In the genomic region with DNA sequence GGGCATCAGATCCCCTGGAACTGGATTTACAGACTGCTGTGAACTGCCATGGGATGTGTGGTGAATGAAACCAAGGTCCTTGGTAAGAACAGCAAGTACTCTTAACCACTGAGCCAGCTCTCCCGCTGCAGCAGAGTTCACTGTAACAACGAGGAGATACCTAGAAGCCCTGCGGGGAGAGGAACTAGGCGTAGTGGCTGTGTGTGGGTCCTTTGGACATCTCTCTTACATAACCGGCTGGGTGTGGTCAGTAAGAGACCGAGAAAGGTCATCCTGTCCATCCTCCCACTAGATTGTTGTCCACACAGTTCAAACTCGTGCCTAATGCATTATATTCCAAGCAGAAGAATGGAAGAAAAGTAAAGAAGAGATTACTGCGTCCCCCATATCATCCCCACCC, we compare ENCODE assay signal across 18 mouse cellular contexts. TPM values are rescaled to one million over a fixed set of nuclear protein-coding genes. Genes with fewer than 3 reads are reported as not detected.
DNase-seq lines count a peak whose midpoint lies in the region; ATAC-seq and TF ChIP-seq lines count a peak whose summit lies in the region.
"Had no signal": no experiment of that assay in that cellular context is flagged by ENCODE, and none has a peak within 500 bp of the region (broad histone marks: within the 10 kb centered on the region; RNA-seq: fewer than 3 reads in every experiment).

No protein-coding gene starts in this region.

- no peaks in the 10 kb centered on the region for H3K27me3 ChIP-seq in liver, adult 2 months (ENCODE audit: control insufficient read depth, insufficient read depth, low read length)
- H3K27me3 ChIP-seq in liver, embryonic 11.5 days (replicated peaks; ENCODE audit: control insufficient read depth, insufficient read depth, low read length): no peaks in the 10 kb centered on the region
- no peaks in the 10 kb centered on the region for H3K27me3 ChIP-seq in midbrain, embryonic 11.5 days (ENCODE audit: control insufficient read depth, insufficient read depth, low read length)
- H3K27me3 ChIP-seq in midbrain, embryonic 14.5 days (ENCODE audit: control insufficient read depth, insufficient read depth, low read length): no peaks in the 10 kb centered on the region
- H3K27me3 ChIP-seq: CH12.LX; embryonic facial prominence, embryonic 12.5 days; forebrain, embryonic 15.5 days; heart, embryonic 12.5 days; hindbrain, embryonic 15.5 days; Patski had no signal

- peak; percentile 38 for DNase-seq in liver, adult 2 months (ENCODE audit: extremely low read depth, low read depth, low spot score)
- DNase-seq in liver, embryonic 11.5 days (ENCODE audit: low spot score): no peak
- DNase-seq in midbrain, embryonic 11.5 days (ENCODE audit: low spot score, missing footprints): peak; percentile 35
- DNase-seq in midbrain, embryonic 14.5 days: no peak
- no peak for DNase-seq in layer of hippocampus, adult 8-10 months (ENCODE audit: low spot score in 2 of 2)
- DNase-seq in adrenal gland, postnatal 36 days: no peak
- DNase-seq: adrenal gland, adult 2 months; cerebellum, adult 11 months; cerebellum, adult 8-10 months; embryo, embryonic 11 days had no signal

- no peaks in the 10 kb centered on the region for H3K36me3 ChIP-seq in liver, adult 2 months (ENCODE audit: control insufficient read depth, insufficient read depth, low read length)
- no peaks in the 10 kb centered on the region for H3K36me3 ChIP-seq in liver, embryonic 11.5 days (ENCODE audit: control insufficient read depth, insufficient read depth, low read length)
- no peaks in the 10 kb centered on the region for H3K36me3 ChIP-seq in midbrain, embryonic 11.5 days (ENCODE audit: control insufficient read depth, insufficient read depth, low read length)
- H3K36me3 ChIP-seq in midbrain, embryonic 14.5 days (ENCODE audit: control insufficient read depth, insufficient read depth, low read length): no peaks in the 10 kb centered on the region
- H3K36me3 ChIP-seq: embryonic facial prominence, embryonic 12.5 days; forebrain, embryonic 15.5 days; heart, embryonic 12.5 days; hindbrain, embryonic 15.5 days had no signal

- no peak for TF ChIP-seq CTCF in liver, adult 2 months (IDR thresholded peaks at IDR 0.05; ENCODE audit: low read depth, low read length)

- no peak overlapping the region for H3K9ac ChIP-seq in liver, adult 2 months (ENCODE audit: low read depth, low read length)
- H3K9ac ChIP-seq in liver, embryonic 11.5 days (ENCODE audit: low read depth, low read length): no peak overlapping the region
- H3K9ac ChIP-seq in midbrain, embryonic 11.5 days (ENCODE audit: low read length): no peak overlapping the region
- no peak overlapping the region for H3K9ac ChIP-seq in midbrain, embryonic 14.5 days (replicated peaks; ENCODE audit: low read length)
- H3K9ac ChIP-seq: embryonic facial prominence, embryonic 12.5 days; forebrain, embryonic 15.5 days; heart, embryonic 12.5 days; hindbrain, embryonic 15.5 days had no signal

- WGBS in liver, adult 2 months: 46% methylated on average over 8 of the region's 8 CpGs
- 69% methylated on average over 8 of the region's 8 CpGs for WGBS in liver, embryonic 11.5 days
- WGBS in midbrain, embryonic 11.5 days: 87% methylated on average over 8 of the region's 8 CpGs
- 89% methylated on average over 8 of the region's 8 CpGs for WGBS in midbrain, embryonic 14.5 days

- peaks cover 2% of the 10 kb centered on the region; the same call in 1 of the 2 replicates for H3K4me1 ChIP-seq in liver, adult 2 months (ENCODE audit: control insufficient read depth, insufficient read depth, low read length)
- peaks cover 11% of the 10 kb centered on the region; the same call in 1 of the 2 replicates for H3K4me1 ChIP-seq in liver, embryonic 11.5 days (replicated peaks; ENCODE audit: control insufficient read depth, insufficient read depth, low read length)
- peaks cover 4% of the 10 kb centered on the region; the same call in 1 of the 2 replicates for H3K4me1 ChIP-seq in midbrain, embryonic 11.5 days (ENCODE audit: control insufficient read depth, insufficient read depth, low read length)
- H3K4me1 ChIP-seq in midbrain, embryonic 14.5 days (ENCODE audit: control insufficient read depth, insufficient read depth, low read length): peaks cover 7% of the 10 kb centered on the region; the same call in 1 of the 2 replicates
- H3K4me1 ChIP-seq: embryonic facial prominence, embryonic 12.5 days had no signal

- no peaks in the 10 kb centered on the region for H3K9me3 ChIP-seq in liver, embryonic 11.5 days (ENCODE audit: control insufficient read depth, low read length)
- H3K9me3 ChIP-seq in midbrain, embryonic 11.5 days (ENCODE audit: control insufficient read depth, low read length): no peaks in the 10 kb centered on the region
- no peaks in the 10 kb centered on the region for H3K9me3 ChIP-seq in midbrain, embryonic 14.5 days (ENCODE audit: control insufficient read depth, low read length)
- H3K9me3 ChIP-seq: embryonic facial prominence, embryonic 12.5 days; forebrain, embryonic 15.5 days; heart, embryonic 12.5 days; hindbrain, embryonic 15.5 days had no signal

- no peak overlapping the region for H3K4me3 ChIP-seq in liver, adult 2 months (ENCODE audit: insufficient read depth, low read depth, low read length)
- no peak overlapping the region for H3K4me3 ChIP-seq in liver, embryonic 11.5 days (ENCODE audit: low read depth, low read length)
- no peak overlapping the region for H3K4me3 ChIP-seq in midbrain, embryonic 11.5 days (ENCODE audit: low read depth, low read length)
- H3K4me3 ChIP-seq in midbrain, embryonic 14.5 days (replicated peaks; ENCODE audit: low read depth, low read length): no peak overlapping the region
- H3K4me3 ChIP-seq: embryonic facial prominence, embryonic 12.5 days; forebrain, embryonic 15.5 days; heart, embryonic 12.5 days; hindbrain, embryonic 15.5 days had no signal

- H3K79me2 ChIP-seq in liver, adult 2 months (ENCODE audit: control insufficient read depth, insufficient read depth, low read length): no peaks in the 10 kb centered on the region

- no peak for ATAC-seq in liver, embryonic 11.5 days (replicated peaks; ENCODE audit: low FRiP score)
- ATAC-seq in midbrain, embryonic 11.5 days (ENCODE audit: low FRiP score): no peak
- no peak for ATAC-seq in midbrain, embryonic 14.5 days (ENCODE audit: low FRiP score, low TSS enrichment)
- ATAC-seq in megakaryocyte, adult 5-6 weeks (ENCODE audit: poor library complexity, severe bottlenecking): peak; percentile 50
- ATAC-seq: activated CD4-positive, CD25-positive, alpha-beta regulatory T cell, adult 4 months; forebrain, embryonic 15.5 days; Patski had no signal

- H3K27ac ChIP-seq in liver, adult 2 months (replicated peaks; ENCODE audit: insufficient read depth, low read depth, low read length): no peak overlapping the region
- H3K27ac ChIP-seq in liver, embryonic 11.5 days (ENCODE audit: low read depth, low read length): no peak overlapping the region
- H3K27ac ChIP-seq in midbrain, embryonic 11.5 days (ENCODE audit: low read depth, low read length): no peak overlapping the region
- no peak overlapping the region for H3K27ac ChIP-seq in midbrain, embryonic 14.5 days (replicated peaks; ENCODE audit: low read depth, low read length)
- H3K27ac ChIP-seq: embryonic facial prominence, embryonic 12.5 days; forebrain, embryonic 15.5 days; hindbrain, embryonic 15.5 days had no signal

- no peak for TF ChIP-seq POLR2A in liver, adult 2 months (IDR thresholded peaks at IDR 0.05; ENCODE audit: extremely low read depth, insufficient read depth, low read length)

- no peak overlapping the region for H3K4me2 ChIP-seq in liver, embryonic 11.5 days
- no peak overlapping the region for H3K4me2 ChIP-seq in midbrain, embryonic 11.5 days
- no peak overlapping the region for H3K4me2 ChIP-seq in midbrain, embryonic 14.5 days (ENCODE audit: low read length)
- H3K4me2 ChIP-seq: embryonic facial prominence, embryonic 12.5 days; forebrain, embryonic 15.5 days; heart, embryonic 12.5 days; hindbrain, embryonic 15.5 days had no signal

RNA-seq across cellular contexts. Expression of gene Ptpn1, which starts 10.0 kb away (rescaled TPM):
- total RNA-seq in liver, adult 2 months (2014; rRNA removed): 6.5 and 7.9 TPM in 2 replicates
- polyA plus RNA-seq in liver, adult 2 months (2012; rRNA removed): 17.3 and 20.2 TPM in 2 replicates
- polyA plus RNA-seq in liver, embryonic 11.5 days (2014; fragmentation: Nextera tagmentation; extraction: Ambion mirVana): 50.7 and 53.6 TPM in 2 replicates
- polyA plus RNA-seq in midbrain, embryonic 11.5 days (2014; fragmentation: Nextera tagmentation; extraction: Ambion mirVana): 89.8 and 92.6 TPM in 2 replicates
- polyA plus RNA-seq in midbrain, embryonic 14.5 days (2014; fragmentation: Nextera tagmentation; extraction: Ambion mirVana): 53.1 and 81.9 TPM in 2 replicates
- total RNA-seq in megakaryocyte, adult 5-6 weeks (2015): 49.1 and 54.8 TPM in 2 replicates
- total RNA-seq in megakaryocyte, adult 5-6 weeks (2017): 145 and 151 TPM in 2 replicates
- total RNA-seq in layer of hippocampus, adult 8-10 months (2022): 10 to 100 TPM; 56.2 to 59.7 (median 58.3) TPM
- total RNA-seq in adrenal gland, postnatal 36 days (2021): 10 to 100 TPM; 57.2 to 65.2 TPM

Comparison
In these comparisons a context has a peak if more than half of its experiments do, and no peak if none do; other contexts are left out.
1. DNase-seq: peak in liver, adult 2 months (single experiment) and midbrain, embryonic 11.5 days (single experiment); none in liver, embryonic 11.5 days (single experiment), midbrain, embryonic 14.5 days (single experiment), layer of hippocampus, adult 8-10 months (0 of 2) and adrenal gland, postnatal 36 days (0 of 2).